8 mouse cellular contexts compared by ENCODE assay signal in genomic region chr17:32142907-32143854, GRCm38 (mm10). TPM values are rescaled to one million over a fixed set of nuclear protein-coding genes. Genes with fewer than 3 reads are reported as not detected.
DNase-seq lines count a peak whose midpoint lies in the region; ATAC-seq lines count a peak whose summit lies in the region.

No protein-coding gene starts in this region.

- H3K4me1 ChIP-seq in hindbrain, embryonic 15.5 days (replicated peaks), result peaks cover 6% of the 10 kb centered on the region

- peak overlapping the region; percentile 49 for H3K9ac ChIP-seq in hindbrain, embryonic 15.5 days

- H3K36me3 ChIP-seq in hindbrain, embryonic 15.5 days, result peaks cover 3% of the 10 kb centered on the region; the same call in 1 of the 2 replicates

- peak overlapping the region; percentile 32 for H3K4me3 ChIP-seq in hindbrain, embryonic 15.5 days

- DNase-seq in R1 (ENCODE audit: low read depth, low spot score), result peak; percentile 86
- DNase-seq in cerebellum, postnatal 25 days, result peak; percentile 89 to 91
- peak; percentile 77 to 89 for DNase-seq in frontal cortex, postnatal 36 days (ENCODE audit: low spot score in 2 of 2)
- DNase-seq in left cerebral cortex, adult 11 months (ENCODE audit: low spot score), result peak; percentile 63
- peak; percentile 85 to 90 for DNase-seq in lung, postnatal 4 days
- DNase-seq in right cerebral cortex, adult 18-20 months, result peak; percentile 71
- peak; percentile 56 for DNase-seq in urinary bladder, postnatal 10 days (ENCODE audit: low spot score)

- peak overlapping the region; percentile 61 for H3K4me2 ChIP-seq in hindbrain, embryonic 15.5 days

- 19% methylated on average over 39 of the region's 39 CpGs for WGBS in hindbrain, embryonic 15.5 days

- no peaks in the 10 kb centered on the region for H3K9me3 ChIP-seq in hindbrain, embryonic 15.5 days

- no peaks in the 10 kb centered on the region for H3K27me3 ChIP-seq in hindbrain, embryonic 15.5 days

- ATAC-seq in hindbrain, embryonic 15.5 days (ENCODE audit: low FRiP score, low read depth), result peak; percentile 71

- H3K27ac ChIP-seq in hindbrain, embryonic 15.5 days (replicated peaks), result no peak overlapping the region

RNA-seq across cellular contexts. Expression of gene Notch3, which starts 23.5 kb away (rescaled TPM):
- 8.2 and 10.5 TPM in 2 replicates for polyA plus RNA-seq in hindbrain, embryonic 15.5 days (2015; fragmentation: Nextera tagmentation; extraction: Ambion mirVana)

RNA-seq across cellular contexts. Expression of gene Ephx3, which starts 46.2 kb away (rescaled TPM):
- 0.19 and 0.39 TPM in 2 replicates for polyA plus RNA-seq in hindbrain, embryonic 15.5 days (2015; fragmentation: Nextera tagmentation; extraction: Ambion mirVana)
